Mouse (Mus musculus) left cerebral cortex, adult 11 months (tissue): ENCODE measurements around the gene Ocel1.

Source experiments
- DNase-seq: peaks from one replicate; pipeline ENCODE4 v3.0.0; 2022; ENCODE audit warnings: low spot score

Ocel1 gene

GRCm38 (mm10) chr8:71379512-71380075 is 8.5 kb downstream of the Ocel1 start:
- no peak for DNase-seq

GRCm38 (mm10) chr8:71380178-71381171 is 9.4 kb downstream of the Ocel1 start:
- no peak for DNase-seq

- DNase-seq = no peak
Measured at GRCm38 (mm10) chr8:71381421-71381970, 10.4 kb downstream of the Ocel1 start, which contains the start of gene Nr2f6. Nr2f6 (minus strand) TSS chr8:71381960.

GRCm38 (mm10) chr8:71381971-71382961 is 11.2 kb downstream of the Ocel1 start:
- DNase-seq = peak; percentile 74

- no peak for DNase-seq
Measured at GRCm38 (mm10) chr8:71383396-71383795, 12.3 kb downstream of the Ocel1 start.

- no peak for DNase-seq
Measured at GRCm38 (mm10) chr8:71383860-71384259, 12.8 kb downstream of the Ocel1 start.

GRCm38 (mm10) chr8:71385212-71385835 is 14.2 kb downstream of the Ocel1 start:
- DNase-seq = no peak

DNA sequence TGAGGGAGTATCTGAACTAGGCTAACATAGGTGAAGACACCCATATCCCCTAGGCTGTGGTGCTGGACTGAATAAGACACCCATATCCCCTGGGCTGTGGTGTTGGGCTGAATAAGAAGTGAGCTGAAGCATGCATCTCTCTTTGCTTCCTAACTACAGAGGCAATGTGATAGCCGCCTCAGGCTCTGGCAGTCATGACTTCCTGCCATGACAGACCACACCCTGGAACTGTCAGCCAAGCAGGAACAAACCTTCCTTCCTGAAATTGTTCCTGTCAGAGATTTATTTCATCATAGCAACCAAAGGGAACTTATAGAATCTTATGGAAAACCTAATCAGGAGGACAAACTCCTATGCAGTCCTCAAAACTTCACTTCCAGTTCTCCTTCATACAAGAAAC is 17.2 kb downstream of the Ocel1 start:
- DNase-seq = no peak

GRCm38 (mm10) chr8:71391696-71392095 is 20.6 kb downstream of the Ocel1 start:
- DNase-seq = no peak

DNA sequence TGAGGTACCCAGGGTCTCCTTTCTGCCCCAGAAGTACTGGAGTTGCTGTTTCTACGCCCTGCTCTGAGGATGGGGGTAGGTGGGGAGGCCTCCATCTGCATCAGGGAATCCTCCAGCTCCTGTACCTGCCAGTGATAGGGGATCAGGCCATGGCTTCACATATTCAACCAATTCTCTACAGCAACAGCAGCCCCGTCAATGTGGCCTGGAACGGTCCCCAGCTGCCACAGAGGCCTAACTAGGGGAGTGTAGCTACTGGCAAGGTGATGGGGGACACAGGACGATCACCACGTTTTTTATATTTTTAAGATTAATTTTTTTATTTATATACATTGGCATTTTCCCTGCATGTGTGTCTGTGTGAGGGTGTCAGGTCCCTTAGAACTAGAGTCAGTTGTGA is 21.3 kb downstream of the Ocel1 start:
- DNase-seq = no peak

- no peak for DNase-seq
Measured at GRCm38 (mm10) chr8:71392871-71393270, 21.8 kb downstream of the Ocel1 start.

- no peak for DNase-seq
Measured at GRCm38 (mm10) chr8:71394481-71394880, 23.4 kb downstream of the Ocel1 start.

DNA sequence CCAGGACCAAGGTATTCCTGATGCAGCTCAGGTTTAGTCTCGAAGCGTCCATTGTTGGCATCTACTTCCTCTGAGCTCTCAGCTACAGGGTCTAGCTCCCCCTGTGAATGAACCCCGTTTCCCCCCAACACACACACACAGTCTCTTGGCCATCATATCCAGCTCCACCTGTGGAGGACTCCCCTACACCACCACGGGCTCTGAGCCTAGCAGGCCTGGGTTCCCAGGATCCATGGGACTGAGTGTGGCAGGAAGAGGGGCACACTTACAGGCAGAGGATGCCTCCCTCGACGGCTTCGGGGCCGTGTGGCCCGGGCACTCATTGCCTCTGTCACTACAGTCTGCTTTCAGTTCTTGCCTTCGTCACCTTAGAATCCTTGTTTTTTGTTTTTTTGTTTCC is 24.0 kb downstream of the Ocel1 start:
- DNase-seq = no peak

- DNase-seq = no peak
Measured at GRCm38 (mm10) chr8:71395629-71396028, 24.5 kb downstream of the Ocel1 start, which contains the start of gene Ushbp1. Ushbp1 (minus strand) TSS chr8:71395802.

DNA sequence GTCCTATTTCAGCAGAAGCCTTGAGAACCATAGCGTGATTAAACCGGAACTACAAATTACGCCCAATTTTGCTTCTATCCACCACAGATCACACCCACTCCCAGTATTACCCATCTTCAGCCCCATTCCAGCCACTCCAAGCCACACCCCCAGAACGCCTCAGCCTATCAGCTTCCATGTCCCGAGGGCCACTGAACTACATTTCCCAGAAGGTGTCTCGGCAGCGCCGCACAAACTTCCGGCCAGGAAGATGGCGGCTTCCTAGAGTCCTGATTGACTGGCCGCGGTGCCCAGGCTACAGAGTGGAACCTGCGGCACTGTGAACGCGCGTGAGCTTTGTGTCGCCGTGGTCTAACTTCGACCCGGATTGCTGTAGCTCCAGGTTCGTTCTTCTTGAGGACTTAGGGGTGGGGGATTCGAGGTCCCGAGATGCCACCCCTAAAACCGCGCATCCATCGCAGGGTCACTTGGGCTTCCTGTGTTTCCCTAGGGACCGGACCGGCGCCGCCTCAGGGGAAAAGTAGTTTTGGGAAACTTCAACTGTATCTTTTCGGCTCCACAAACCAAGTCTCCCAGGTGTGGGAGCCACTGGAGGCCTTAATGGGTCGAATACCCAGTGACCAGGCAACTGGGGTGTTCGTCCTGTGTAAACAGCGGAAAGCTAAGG is 25.7 kb downstream of the Ocel1 start, which contains the start of gene Babam1:
Babam1 (plus strand) TSS at position 223 of the 667 bp plus-strand sequence.
- peak; percentile 93 for DNase-seq

- no peak for DNase-seq
Measured at GRCm38 (mm10) chr8:71397701-71398100, 26.6 kb downstream of the Ocel1 start.

GRCm38 (mm10) chr8:71400826-71401225 is 29.7 kb downstream of the Ocel1 start:
- no peak for DNase-seq

GRCm38 (mm10) chr8:71401454-71401853 is 30.4 kb downstream of the Ocel1 start:
- DNase-seq = no peak

DNA sequence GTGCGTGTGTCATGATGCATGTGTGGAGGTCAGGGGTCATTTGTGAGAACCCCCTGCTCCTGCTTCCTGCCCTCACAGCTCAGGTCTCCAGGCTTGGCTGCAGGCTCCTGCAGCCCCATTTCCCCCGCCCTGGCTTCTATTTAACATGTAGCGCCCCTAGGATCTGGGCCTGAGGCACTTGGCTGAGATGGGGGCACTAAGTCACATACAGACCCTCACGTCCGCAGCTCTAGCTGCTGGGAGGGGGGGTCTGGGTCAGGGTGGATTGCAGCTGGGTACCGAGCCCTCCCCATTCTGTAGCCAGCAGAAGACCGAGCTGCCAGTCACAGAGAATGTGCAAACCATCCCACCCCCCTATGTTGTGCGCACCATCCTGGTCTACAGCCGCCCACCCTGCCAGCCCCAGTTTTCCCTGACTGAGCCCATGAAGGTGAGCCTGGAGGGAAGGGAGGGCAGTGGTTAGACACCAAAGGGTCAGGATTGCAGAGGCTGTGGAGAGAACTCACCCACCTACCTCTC is 31.4 kb downstream of the Ocel1 start:
- DNase-seq = no peak
